Mouse (Mus musculus): ENCODE measurements around the gene Tbc1d9.

GRCm38 (mm10) chr8:83182784-83183183, 17.6 kb downstream of the Tbc1d9 start:
- TF ChIP-seq POLR2A (IDR thresholded peaks at IDR 0.05; ENCODE audit: borderline replicate concordance, extremely low read depth, low read depth, low read length): no peak
- no peak for TF ChIP-seq CTCF (IDR thresholded peaks at IDR 0.05; ENCODE audit: insufficient read depth, low read length)
